Mouse (Mus musculus): ENCODE data around the gene Atp12a.

DNA sequence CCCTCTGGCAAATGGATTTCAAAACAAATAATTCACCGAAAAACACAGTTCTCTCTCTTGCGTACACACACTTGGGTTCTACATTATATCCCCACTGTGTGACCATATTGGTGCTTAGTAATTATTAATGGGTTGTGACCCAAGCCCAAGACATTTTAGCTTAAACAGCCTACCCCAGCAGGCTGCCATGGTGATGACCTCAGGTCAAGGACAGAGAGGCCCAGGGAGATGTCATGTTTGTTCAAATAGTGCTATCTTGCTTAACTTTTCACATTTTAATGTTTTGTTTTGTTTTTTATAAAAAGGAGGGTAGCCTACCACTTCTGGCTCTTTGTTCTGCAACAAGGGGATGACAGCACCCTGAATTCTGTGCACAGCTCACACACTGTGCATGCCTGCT, 27.2 kb upstream of the Atp12a start:
- TF ChIP-seq HCFC1 (IDR thresholded peaks at IDR 0.05; ENCODE audit: borderline replicate concordance, insufficient read depth, low read length): no peak
- TF ChIP-seq CHD2 (IDR thresholded peaks at IDR 0.05; ENCODE audit: low read depth, low read length): no peak

Data from ES-E14 (cell line).